Mouse (Mus musculus) layer of hippocampus, adult 6 months (tissue): ENCODE results near the gene Ppan. TPM values are rescaled to one million over a fixed set of nuclear protein-coding genes. Genes with fewer than 3 reads are reported as not detected.

Source experiments
- long read RNA-seq, 2 experiments: library from polyadenylated mRNA; unstranded; transcript quantifications; one replicate each; pipeline ENCODE4 v2.0.0; 2019 to 2020
- microRNA-seq: library from miRNA; unstranded; fragments of <30 nt; microRNA quantifications from one replicate; pipeline ENCODE4 v1.2.0, GENCODE M21; 2020
- polyA plus RNA-seq: library from polyadenylated mRNA; unstranded; fragments of <200 nt; fragmentation: Nextera tagmentation; gene quantifications from 2 replicates; pipeline ENCODE4 v1.2.3, GENCODE M21; 2021

Gene Ppan
- 13.0 and 17.4 TPM in 2 replicates for polyA plus RNA-seq
- long read RNA-seq, experiment 1, transcript Ppan-201 (11 exons, 1,670 nt), result major isoform, 37 of 43 reads
- long read RNA-seq, experiment 1, partial matches to known transcripts, result 5 of 43 reads
- long read RNA-seq, experiment 1, other reads (novel, unspliced or antisense), result 1 of 43 reads
- long read RNA-seq, experiment 2, transcript Ppan-201 (11 exons, 1,670 nt), result major isoform, 61 of 84 reads
- long read RNA-seq, experiment 2, partial matches to known transcripts, result 9 of 84 reads
- long read RNA-seq, experiment 2, other reads (novel, unspliced or antisense), result 14 of 84 reads

GRCm38 (mm10) chr9:20887704-20888385 is at the start of gene Ppan:
Ppan (plus strand) TSS chr9:20888175.

GRCm38 (mm10) chr9:20868448-20869001 is 19.4 kb upstream of the Ppan start, which contains the start of gene A230050P20Rik:
A230050P20Rik (plus strand) TSS chr9:20868642.

GRCm38 (mm10) chr9:20879097-20879792 is 8.7 kb upstream of the Ppan start, which contains the start of gene Angptl6:
Angptl6 (minus strand) TSS chr9:20879727.

GRCm38 (mm10) chr9:20898511-20899073 is 10.6 kb downstream of the Ppan start, which contains the start of gene Eif3g:
Eif3g (minus strand) TSS chr9:20898623.

Small RNA genes within 50 kb of the gene (microRNA-seq; reads per million reads assigned to microRNA genes)
- gene Mir7081, result 4.7 reads per million, percentile 17 among the genes with 10 or more reads in this experiment

Other genes starting within 250 kb of the Ppan start
- 854 and 942 TPM in 2 replicates for gene Ubl5, start 245.3 kb upstream of the Ppan start, polyA plus RNA-seq
- gene Fbxl12, start 243.4 kb upstream of the Ppan start, polyA plus RNA-seq, result 6.4 and 7.5 TPM in 2 replicates
- 57.9 and 58.1 TPM in 2 replicates for gene Pin1, start 236.1 kb upstream of the Ppan start, polyA plus RNA-seq
- 20.0 and 30.7 TPM in 2 replicates for gene Olfm2, start 141.8 kb upstream of the Ppan start, polyA plus RNA-seq
- 0.05 TPM in 1 of 2 replicates, not detected in the other for gene Col5a3, start 73.1 kb upstream of the Ppan start, polyA plus RNA-seq
- gene Rdh8, start 69.7 kb upstream of the Ppan start, polyA plus RNA-seq, result not detected in 2 replicates
- 29.3 and 32.9 TPM in 2 replicates for gene A230050P20Rik, start 19.5 kb upstream of the Ppan start, polyA plus RNA-seq
- 20.1 and 21.8 TPM in 2 replicates for gene Angptl6, start 8.4 kb upstream of the Ppan start, polyA plus RNA-seq
- 184 and 197 TPM in 2 replicates for gene Eif3g, start 10.4 kb downstream of the Ppan start, polyA plus RNA-seq
- 7.4 and 8.8 TPM in 2 replicates for gene Dnmt1, start 71.7 kb downstream of the Ppan start, polyA plus RNA-seq
- 3.2 and 3.8 TPM in 2 replicates for gene S1pr2, start 88.6 kb downstream of the Ppan start, polyA plus RNA-seq
- 135 and 156 TPM in 2 replicates for gene Mrpl4, start 114.6 kb downstream of the Ppan start, polyA plus RNA-seq
- 1.2 and 2.0 TPM in 2 replicates for gene Icam1, start 127.8 kb downstream of the Ppan start, polyA plus RNA-seq
- gene Icam4, start 141.2 kb downstream of the Ppan start, polyA plus RNA-seq, result 2.9 and 3.0 TPM in 2 replicates
- 93.7 and 111 TPM in 2 replicates for gene Icam5, start 143.9 kb downstream of the Ppan start, polyA plus RNA-seq
- not detected in 2 replicates for gene Zglp1, start 178.9 kb downstream of the Ppan start, polyA plus RNA-seq
- 0.33 and 0.50 TPM in 2 replicates for gene Gm49373, start 184.9 kb downstream of the Ppan start, polyA plus RNA-seq
- 201 and 219 TPM in 2 replicates for gene Fdx1l, start 185.4 kb downstream of the Ppan start, polyA plus RNA-seq
- 10.2 and 15.7 TPM in 2 replicates for gene Gm38431, start 203.8 kb downstream of the Ppan start, polyA plus RNA-seq
- gene Raver1, start 203.8 kb downstream of the Ppan start, polyA plus RNA-seq, result 6.2 and 7.8 TPM in 2 replicates
- gene Tyk2, start 243.1 kb downstream of the Ppan start, polyA plus RNA-seq, result 2.5 and 2.8 TPM in 2 replicates